Mouse (Mus musculus) spleen, adult 2 months (tissue): ENCODE measurements at regions not wholly inside any gene's neighbourhood (a gene's known extent, or its start where the extent isn't known, plus 50 kb on each side); places are given as distances from the start of the nearest gene placed in this dataset.

Experiments used
- DNase-seq, 2 experiments: peaks; one replicate each; pipeline versions ENCODE4 v3.0.0 to v3.0.0-alpha.2; 2012 to 2021; ENCODE audit warnings: low spot score in 2 of 2, low read depth in 1 of 2
- H3K27ac ChIP-seq: fragments of 200-500 bp; 2 replicates; pipeline ENCODE4 v1.5.1; 2012; ENCODE audit warnings: low read length, inconsistent platforms; ENCODE audit not compliant: insufficient read depth
- H3K27me3 ChIP-seq: fragments of 200-500 bp; 2 replicates; pipeline ENCODE4 v1.6.1; 2012; ENCODE audit warnings: mild to moderate bottlenecking, moderate library complexity, low read length, inconsistent platforms; ENCODE audit not compliant: control insufficient read depth, insufficient read depth
- H3K36me3 ChIP-seq: fragments of 200-500 bp; 2 replicates; pipeline ENCODE4 v1.6.1; 2012; ENCODE audit warnings: mild to moderate bottlenecking, low read length, inconsistent platforms; ENCODE audit not compliant: control insufficient read depth, insufficient read depth
- H3K4me1 ChIP-seq: fragments of 200-500 bp; 2 replicates; pipeline ENCODE4 v1.6.1; 2011; ENCODE audit warnings: inconsistent platforms; ENCODE audit not compliant: control insufficient read depth, insufficient read depth, insufficient read length
- H3K4me3 ChIP-seq: fragments of 200-500 bp; 2 replicates; pipeline ENCODE4 v1.5.1; 2011; ENCODE audit warnings: mild to moderate bottlenecking, inconsistent platforms; ENCODE audit not compliant: insufficient read depth, insufficient read length; ENCODE audit errors: extremely low read depth
- CTCF ChIP-seq: fragments of 200-500 bp; IDR thresholded peaks from 2 replicates; pipeline ENCODE4 v1.5.1; 2011; ENCODE audit warnings: mild to moderate bottlenecking, inconsistent platforms; ENCODE audit not compliant: insufficient read depth, insufficient read length, insufficient replicate concordance; ENCODE audit errors: extremely low read depth
- POLR2A ChIP-seq: fragments of 200-500 bp; IDR thresholded peaks from 2 replicates; pipeline ENCODE4 v1.6.1; 2011; ENCODE audit warnings: low read depth, low read length, inconsistent platforms
- WGBS: fragments of 180-500 bp; shearing (Covaris S2); methylation state at CpG from one replicate; pipeline ENCODE4 v1.1.7; 2018; 5-methylcytosine and 5-hydroxymethylcytosine counted together

DNA sequence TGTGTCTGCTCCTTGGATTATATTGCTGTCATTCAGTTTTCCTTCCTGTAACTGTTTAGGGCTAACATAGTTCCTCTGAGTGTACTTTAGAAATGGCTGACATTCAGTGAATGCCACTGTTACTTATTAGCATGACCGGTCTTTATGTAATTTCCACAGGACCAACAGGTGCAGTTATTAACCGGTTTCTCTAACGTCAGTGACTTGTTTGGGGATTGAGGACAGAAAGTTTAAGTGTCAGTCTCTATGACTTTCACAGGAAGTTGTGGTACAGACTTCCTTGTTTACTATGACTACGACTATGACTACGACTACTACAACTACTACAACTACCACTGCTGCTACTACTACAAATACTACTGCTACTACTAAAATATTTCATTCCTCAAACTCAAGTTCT lies 170.4 kb upstream of the Ptger4 start:
- WGBS = 11% methylated on average over 5 of the region's 5 CpGs

DNA sequence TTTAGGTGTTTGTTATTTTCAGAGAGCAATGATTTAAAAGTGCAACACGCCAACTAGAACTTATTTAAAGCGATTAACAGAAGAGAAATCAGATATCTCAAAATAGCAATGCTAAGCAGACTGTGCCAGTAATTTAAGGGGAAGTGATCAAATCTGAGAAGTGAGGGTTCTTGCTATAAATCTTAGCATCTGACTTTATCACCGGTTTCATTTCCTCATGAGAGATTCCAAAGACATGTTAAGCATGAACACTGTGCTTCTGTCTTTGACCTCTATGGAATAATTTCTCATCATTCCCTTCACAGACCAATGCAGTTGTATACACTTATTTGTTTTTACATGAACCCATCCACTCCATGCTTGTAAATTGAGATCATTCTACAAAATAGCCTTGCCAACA lies 172.0 kb upstream of the Ptger4 start:
- TF ChIP-seq CTCF (no peak), POLR2A (no peak)
- Histone ChIP-seq H3K4me1 (peaks cover 9% of the 10 kb centered on the region), H3K4me3 (no peak overlapping the region), H3K27me3 (no peaks in the 10 kb centered on the region), H3K27ac (no peak overlapping the region), H3K36me3 (no peaks in the 10 kb centered on the region)
- DNase-seq = peak in 1 of 2 experiments; percentile 72
- 10% methylated on average over 3 of the region's 3 CpGs for WGBS

More for the DNA sequence above, 170.4 kb upstream of the Ptger4 start:
- Histone ChIP-seq H3K4me1 (peaks cover 9% of the 10 kb centered on the region), H3K27ac (peak overlapping the region; percentile 35; the same call in 1 of the 2 replicates), H3K4me3 (no peak overlapping the region), H3K27me3 (no peaks in the 10 kb centered on the region), H3K36me3 (no peaks in the 10 kb centered on the region)
- DNase-seq = peak in 1 of 2 experiments; percentile 75
- no peak for TF ChIP-seq POLR2A
- no peak for TF ChIP-seq CTCF

GRCm38 (mm10) chr15:5426641-5427040 lies 182.7 kb upstream of the Ptger4 start:
- Histone ChIP-seq H3K36me3 (no peaks in the 10 kb centered on the region), H3K4me3 (no peak overlapping the region), H3K4me1 (no peaks in the 10 kb centered on the region), H3K27me3 (no peaks in the 10 kb centered on the region), H3K27ac (no peak overlapping the region)
- 53% methylated on average over 3 of the region's 3 CpGs for WGBS
- DNase-seq = no peak
- TF ChIP-seq CTCF (no peak), POLR2A (no peak)

- DNase-seq = no peak
Measured at GRCm38 (mm10) chr15:5427319-5428048, 183.5 kb upstream of the Ptger4 start.

GRCm38 (mm10) chr15:5432018-5432417 lies 188.0 kb upstream of the Ptger4 start:
- H3K36me3 ChIP-seq = no peaks in the 10 kb centered on the region
- DNase-seq = no peak
- WGBS = 78% methylated on average over 2 of the region's 2 CpGs
- no peaks in the 10 kb centered on the region for H3K4me1 ChIP-seq
- no peak overlapping the region for H3K4me3 ChIP-seq
- TF ChIP-seq POLR2A = no peak
- no peak for TF ChIP-seq CTCF
- H3K27ac ChIP-seq = no peak overlapping the region
- H3K27me3 ChIP-seq = no peaks in the 10 kb centered on the region

More at GRCm38 (mm10) chr15:5427319-5428048, 183.5 kb upstream of the Ptger4 start:
- no peaks in the 10 kb centered on the region for H3K4me1 ChIP-seq
- H3K27me3 ChIP-seq = no peaks in the 10 kb centered on the region
- TF ChIP-seq CTCF (no peak), POLR2A (no peak)
- no peak overlapping the region for H3K27ac ChIP-seq
- no peaks in the 10 kb centered on the region for H3K36me3 ChIP-seq
- no peak overlapping the region for H3K4me3 ChIP-seq
- WGBS = 91% methylated on average over 7 of the region's 7 CpGs

- H3K4me3 ChIP-seq = no peak overlapping the region
- WGBS = 83% methylated on average over 1 of the region's 1 CpGs
- no peak overlapping the region for H3K27ac ChIP-seq
- no peak for DNase-seq
- no peak for TF ChIP-seq POLR2A
- no peak for TF ChIP-seq CTCF
- H3K36me3 ChIP-seq = no peaks in the 10 kb centered on the region
- H3K27me3 ChIP-seq = no peaks in the 10 kb centered on the region
- no peaks in the 10 kb centered on the region for H3K4me1 ChIP-seq
Measured at GRCm38 (mm10) chr15:5437020-5437419, 193.0 kb upstream of the Ptger4 start.

- TF ChIP-seq POLR2A (no peak), CTCF (no peak)
- WGBS = 39% methylated on average over 9 of the region's 9 CpGs
- H3K4me1 ChIP-seq = peaks cover 7% of the 10 kb centered on the region
- H3K4me3 ChIP-seq = no peak overlapping the region
- no peaks in the 10 kb centered on the region for H3K36me3 ChIP-seq
- no peaks in the 10 kb centered on the region for H3K27me3 ChIP-seq
- peak overlapping the region; percentile 82 for H3K27ac ChIP-seq
- peak in 1 of 2 experiments; percentile 65 for DNase-seq
Measured at GRCm38 (mm10) chr15:5446040-5446755, 202.2 kb upstream of the Ptger4 start.
